Mouse (Mus musculus) ES-Bruce4 (cell line): ENCODE data around the gene Tsen2. TPM values are rescaled to one million over a fixed set of nuclear protein-coding genes. Genes with fewer than 3 reads are reported as not detected.

Experiments
- H3K27ac ChIP-seq: 2 replicates; pipeline ENCODE4 v1.5.1; 2012; ENCODE audit warnings: low read length, inconsistent platforms; ENCODE audit not compliant: insufficient read depth
- H3K27me3 ChIP-seq: 2 replicates; pipeline ENCODE4 v1.6.1; 2012; ENCODE audit warnings: mild to moderate bottlenecking, low read length, inconsistent platforms; ENCODE audit not compliant: control insufficient read depth, poor library complexity, insufficient read depth, severe bottlenecking
- H3K36me3 ChIP-seq: 2 replicates; pipeline ENCODE4 v1.6.1; 2012; ENCODE audit warnings: inconsistent platforms, mild to moderate bottlenecking, low read length, moderate library complexity; ENCODE audit not compliant: control insufficient read depth, poor library complexity, insufficient read depth, severe bottlenecking
- H3K4me1 ChIP-seq: one replicate; pipeline ENCODE4 v1.8.1; 2011; ENCODE audit warnings: low read length; ENCODE audit not compliant: control insufficient read depth, insufficient read depth
- H3K4me3 ChIP-seq: 2 replicates; pipeline ENCODE4 v1.5.1; 2011; ENCODE audit warnings: low read depth, mild to moderate bottlenecking, low read length
- H3K9ac ChIP-seq: 2 replicates; pipeline ENCODE4 v1.6.1; 2012; ENCODE audit warnings: low read depth, mild to moderate bottlenecking, inconsistent platforms; ENCODE audit not compliant: poor library complexity, severe bottlenecking
- H3K9me3 ChIP-seq: replicated peaks from 2 replicates; pipeline ENCODE4 v1.6.1; 2012; ENCODE audit warnings: mild to moderate bottlenecking, low read length, inconsistent platforms; ENCODE audit not compliant: control insufficient read depth, poor library complexity, insufficient read depth, severe bottlenecking
- CTCF ChIP-seq: IDR thresholded peaks from one replicate; pipeline ENCODE4 v1.8.1; 2011; ENCODE audit warnings: low read depth, low read length
- EP300 ChIP-seq: IDR thresholded peaks from 2 replicates; pipeline ENCODE4 v1.6.1; 2011; ENCODE audit warnings: low read depth, low read length; ENCODE audit not compliant: insufficient read depth
- POLR2A ChIP-seq: IDR thresholded peaks from one replicate; pipeline ENCODE4 v1.8.1; 2011; ENCODE audit warnings: low read length; ENCODE audit not compliant: insufficient read depth
- polyA plus RNA-seq: library from polyadenylated mRNA; stranded (reverse); fragments of >200 nt; gene quantifications from 2 replicates; pipeline ENCODE4 v1.2.4, GENCODE M21; 2011; ENCODE audit warnings: low read depth; ENCODE audit not compliant: missing spikeins, insufficient read depth, insufficient read length

Tsen2 gene
- polyA plus RNA-seq, 1 experiment, result 28.4 TPM

DNA sequence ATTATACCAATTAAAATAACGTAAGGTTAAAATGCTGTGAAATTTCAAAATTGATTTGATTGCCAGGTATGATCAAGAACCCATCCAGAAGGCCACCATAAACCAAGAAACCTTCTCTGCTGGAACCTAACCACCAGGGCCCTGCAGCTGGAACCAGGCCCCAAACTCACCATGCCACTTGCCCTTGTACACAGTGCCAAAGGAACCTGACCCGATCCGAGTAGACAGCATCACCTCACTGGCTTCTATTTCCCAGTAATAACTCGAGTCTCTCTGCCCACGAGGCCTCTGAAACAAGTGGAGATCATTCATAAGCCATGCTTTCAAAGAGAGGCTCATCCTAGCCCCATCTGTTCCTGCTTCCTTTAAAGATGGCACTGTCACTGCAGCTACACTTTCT is 81.7 kb downstream of the Tsen2 start:
- Histone ChIP-seq H3K27ac (no peak overlapping the region), H3K4me3 (no peak overlapping the region), H3K4me1 (no peaks in the 10 kb centered on the region), H3K9ac (no peak overlapping the region), H3K9me3 (no peaks in the 10 kb centered on the region), H3K27me3 (no peaks in the 10 kb centered on the region), H3K36me3 (peaks cover 43% of the 10 kb centered on the region)
- TF ChIP-seq EP300, result no peak
- TF ChIP-seq CTCF, result no peak
- no peak for TF ChIP-seq POLR2A

Other genes with a start within 250 kb of the Tsen2 start
- gene Pparg, start 183.7 kb upstream of the Tsen2 start, polyA plus RNA-seq, result 1.1 TPM in 1 of 2 replicates, not detected in the other
- gene Mkrn2os, start 47.9 kb downstream of the Tsen2 start, polyA plus RNA-seq, result not detected in 2 replicates
- gene Mkrn2, start 57.2 kb downstream of the Tsen2 start, polyA plus RNA-seq, result 45.1 and 45.8 TPM in 2 replicates
- 67.7 and 81.1 TPM in 2 replicates for gene Raf1, start 132.0 kb downstream of the Tsen2 start, polyA plus RNA-seq
- gene Tmem40, start 217.7 kb downstream of the Tsen2 start, polyA plus RNA-seq, result 12.9 and 16.9 TPM in 2 replicates
- gene Cand2, start 229.9 kb downstream of the Tsen2 start, polyA plus RNA-seq, result 12.8 and 13.9 TPM in 2 replicates